Mouse (Mus musculus) cerebellum, adult 11 months (tissue): Measurements from ENCODE around the gene Tecpr2.

Source experiments
- DNase-seq: peaks from one replicate; pipeline ENCODE4 v3.0.0; 2022

Tecpr2 gene

GRCm38 (mm10) chr12:110865571-110865970 lies 23.5 kb upstream of the Tecpr2 start:
- no peak for DNase-seq

GRCm38 (mm10) chr12:110865989-110866388 lies 23.1 kb upstream of the Tecpr2 start:
- DNase-seq: no peak

- DNase-seq: no peak
Measured at GRCm38 (mm10) chr12:110870107-110870506, 19.0 kb upstream of the Tecpr2 start.

GRCm38 (mm10) chr12:110871247-110871646 lies 17.8 kb upstream of the Tecpr2 start:
- no peak for DNase-seq

- DNase-seq: no peak
Measured at GRCm38 (mm10) chr12:110875351-110875750, 13.7 kb upstream of the Tecpr2 start.

- no peak for DNase-seq
Measured at GRCm38 (mm10) chr12:110882291-110882690, 6.8 kb upstream of the Tecpr2 start.

GRCm38 (mm10) chr12:110885251-110885650 lies 3.8 kb upstream of the Tecpr2 start:
- DNase-seq: no peak

GRCm38 (mm10) chr12:110888106-110888505 lies 958 bp upstream of the Tecpr2 start:
- DNase-seq: no peak

- no peak for DNase-seq
Measured at GRCm38 (mm10) chr12:110888606-110889005, 458 bp upstream of the Tecpr2 start.

GRCm38 (mm10) chr12:110891887-110892286 lies 2.8 kb downstream of the Tecpr2 start:
- DNase-seq: no peak

GRCm38 (mm10) chr12:110902106-110902505 lies 13.0 kb downstream of the Tecpr2 start:
- DNase-seq: no peak

GRCm38 (mm10) chr12:110903536-110903935 lies 14.5 kb downstream of the Tecpr2 start:
- DNase-seq: no peak

GRCm38 (mm10) chr12:110907845-110908244 lies 18.8 kb downstream of the Tecpr2 start:
- no peak for DNase-seq

- no peak for DNase-seq
Measured at GRCm38 (mm10) chr12:110909962-110910361, 20.9 kb downstream of the Tecpr2 start.

GRCm38 (mm10) chr12:110915761-110916160 lies 26.7 kb downstream of the Tecpr2 start:
- no peak for DNase-seq

GRCm38 (mm10) chr12:110920254-110920653 lies 31.2 kb downstream of the Tecpr2 start:
- no peak for DNase-seq

- DNase-seq: no peak
Measured at GRCm38 (mm10) chr12:110921572-110921971, 32.5 kb downstream of the Tecpr2 start.

GRCm38 (mm10) chr12:110932820-110933219 lies 43.8 kb downstream of the Tecpr2 start:
- DNase-seq: no peak

GRCm38 (mm10) chr12:110935983-110936620 lies 47.0 kb downstream of the Tecpr2 start:
- peak; percentile 90 for DNase-seq

GRCm38 (mm10) chr12:110937496-110937895 lies 48.4 kb downstream of the Tecpr2 start:
- no peak for DNase-seq

- DNase-seq: no peak
Measured at GRCm38 (mm10) chr12:110939385-110939784, 50.3 kb downstream of the Tecpr2 start.

- no peak for DNase-seq
Measured at GRCm38 (mm10) chr12:110940869-110941268, 51.8 kb downstream of the Tecpr2 start.

GRCm38 (mm10) chr12:110946216-110946615 lies 57.2 kb downstream of the Tecpr2 start:
- no peak for DNase-seq

- no peak for DNase-seq
Measured at GRCm38 (mm10) chr12:110948082-110948909, 59.2 kb downstream of the Tecpr2 start.

GRCm38 (mm10) chr12:110948910-110949201 lies 59.8 kb downstream of the Tecpr2 start:
- DNase-seq: no peak
